Mouse (Mus musculus) liver, embryonic 11.5 days (tissue): Measurements from ENCODE around the gene Plekhg2. TPM values are rescaled to one million over a fixed set of nuclear protein-coding genes. Genes with fewer than 3 reads are reported as not detected.
A peak's percentile ranks its signal among the peaks of the same experiment; 100 is the strongest.

ENCODE experiments used
- ATAC-seq: fragments of 200-750 bp; cut with Nextera tagmentation; replicated peaks from 2 replicates; pipeline ENCODE4 v1.8.0; 2017; ENCODE audit warnings: moderate number of reproducible peaks, mild to moderate bottlenecking, moderate TSS enrichment, moderate library complexity; ENCODE audit not compliant: low FRiP score
- DNase-seq: peaks from one replicate; pipeline ENCODE4 v3.0.0-alpha.2; 2017; ENCODE audit warnings: low spot score
- H3K27ac ChIP-seq: fragments of 300-500 bp; sonication (generic); 2 replicates; pipeline ENCODE4 v1.5.1; 2014; ENCODE audit warnings: mild to moderate bottlenecking, low read depth, low read length, control low read depth
- H3K27me3 ChIP-seq: fragments of 300-500 bp; sonication (generic); replicated peaks from 2 replicates; pipeline ENCODE4 v1.6.1; 2014; ENCODE audit warnings: low read length, mixed read lengths; ENCODE audit not compliant: control insufficient read depth, insufficient read depth
- H3K36me3 ChIP-seq: fragments of 300-500 bp; sonication (generic); 2 replicates; pipeline ENCODE4 v1.6.1; 2014; ENCODE audit warnings: mild to moderate bottlenecking, low read length, moderate library complexity, mixed read lengths; ENCODE audit not compliant: control insufficient read depth, insufficient read depth
- H3K4me1 ChIP-seq: fragments of 300-500 bp; sonication (generic); replicated peaks from 2 replicates; pipeline ENCODE4 v1.6.1; 2014; ENCODE audit warnings: low read length, mixed read lengths; ENCODE audit not compliant: control insufficient read depth, insufficient read depth
- H3K4me2 ChIP-seq: fragments of 300-500 bp; sonication (generic); 2 replicates; pipeline ENCODE4 v1.6.1; 2014; ENCODE audit warnings: mild to moderate bottlenecking, control low read depth, moderate library complexity
- H3K4me3 ChIP-seq: fragments of 300-500 bp; sonication (generic); 2 replicates; pipeline ENCODE4 v1.5.1; 2014; ENCODE audit warnings: low read depth, low read length, control low read depth
- H3K9ac ChIP-seq: fragments of 300-500 bp; sonication (generic); 2 replicates; pipeline ENCODE4 v1.6.1; 2014; ENCODE audit warnings: low read depth, low read length, control low read depth
- H3K9me3 ChIP-seq: fragments of 300-500 bp; sonication (generic); 2 replicates; pipeline ENCODE4 v1.6.1; 2016; ENCODE audit warnings: low read length, inconsistent platforms, mixed read lengths; ENCODE audit not compliant: control insufficient read depth
- WGBS: fragments of 180-500 bp; shearing (Covaris S2); extraction: QIAGEN DNeasy Blood & Tissue Kit; methylation state at CpG from one replicate; pipeline ENCODE4 v1.1.7; 2014; 5-methylcytosine and 5-hydroxymethylcytosine counted together
- polyA plus RNA-seq: library from polyadenylated mRNA; unstranded; fragments of >200 nt; fragmentation: Nextera tagmentation; extraction: Ambion mirVana; gene quantifications from 2 replicates; pipeline ENCODE4 v1.2.1, GENCODE M21; 2014

Gene Plekhg2
- polyA plus RNA-seq, 1 experiment from 2014 or later, result 34.4 TPM

DNA sequence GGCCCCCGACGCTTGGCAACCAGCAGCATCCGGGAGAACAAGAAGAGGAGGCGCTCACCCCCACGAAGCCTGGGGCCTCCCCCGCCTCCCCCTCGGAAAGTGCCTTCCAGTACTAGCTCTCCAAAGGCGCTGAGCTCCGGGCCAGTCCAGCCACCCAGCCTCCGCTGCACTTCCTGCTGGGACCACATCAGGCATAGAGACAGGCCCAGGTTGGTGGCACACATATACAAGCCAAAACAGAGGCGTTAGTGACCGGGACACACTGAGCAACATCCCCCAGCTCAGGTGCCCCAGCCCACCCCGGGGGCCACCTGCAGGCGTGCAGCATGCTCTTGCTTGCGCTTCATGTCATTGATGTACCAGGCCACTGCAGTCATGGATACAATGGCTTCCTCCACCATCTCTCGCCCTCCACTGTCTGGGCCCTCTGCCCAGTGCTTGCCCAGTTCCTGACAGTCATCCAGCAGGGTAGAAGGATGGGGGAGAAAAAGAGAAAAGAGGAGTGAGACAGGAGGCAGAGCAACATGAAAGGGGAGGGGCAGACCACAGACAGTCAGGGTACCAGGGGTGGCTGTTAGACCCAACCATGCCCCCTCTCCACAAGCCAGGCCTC is 4.6 kb downstream of the Plekhg2 start:
- Histone ChIP-seq H3K27me3 (no peaks in the 10 kb centered on the region), H3K4me3 (no peak overlapping the region), H3K27ac (no peak overlapping the region), H3K4me1 (peaks cover 14% of the 10 kb centered on the region), H3K9me3 (no peaks in the 10 kb centered on the region), H3K9ac (no peak overlapping the region), H3K36me3 (peaks cover 20% of the 10 kb centered on the region), H3K4me2 (no peak overlapping the region)
- DNase-seq (no peak), ATAC-seq (no peak)
- 87% methylated on average over 16 of the region's 16 CpGs for WGBS

DNA sequence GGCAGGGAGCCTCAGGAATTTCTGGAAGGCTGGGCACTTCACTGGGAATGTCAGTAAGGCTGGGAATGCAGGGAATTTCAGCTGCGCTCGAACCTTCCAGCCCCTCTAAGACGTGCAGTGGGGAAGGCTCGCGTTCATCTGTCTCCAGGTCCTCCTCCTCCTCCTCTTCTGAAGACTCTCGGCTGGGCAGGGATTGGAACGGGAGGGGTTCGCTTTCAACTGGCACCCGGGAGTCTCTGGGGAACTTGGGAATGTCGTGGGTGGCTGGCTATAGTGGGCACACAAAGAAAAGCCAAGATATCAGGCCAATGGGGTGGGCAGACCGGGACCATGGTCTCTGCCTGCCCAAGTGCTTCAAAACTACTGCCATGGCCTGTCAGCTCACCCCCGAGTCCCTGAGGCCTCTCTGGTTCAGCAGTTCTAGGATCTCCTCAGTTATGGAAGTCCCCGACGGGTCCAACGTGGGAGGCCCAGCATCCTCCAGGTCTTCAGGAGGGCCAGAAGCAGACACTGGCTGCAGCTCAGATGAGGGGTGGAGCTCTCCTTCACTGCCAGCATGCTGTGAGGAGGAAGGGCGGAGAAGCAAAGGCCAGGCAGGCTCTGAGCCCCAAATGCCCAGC is 9.8 kb downstream of the Plekhg2 start:
- Histone ChIP-seq H3K27me3 (no peaks in the 10 kb centered on the region), H3K9me3 (no peaks in the 10 kb centered on the region), H3K4me1 (peaks cover 4% of the 10 kb centered on the region), H3K4me2 (no peak overlapping the region), H3K36me3 (peaks cover 36% of the 10 kb centered on the region), H3K27ac (no peak overlapping the region), H3K4me3 (no peak overlapping the region), H3K9ac (no peak overlapping the region)
- no peak for DNase-seq
- 76% methylated on average over 16 of the region's 16 CpGs for WGBS
- ATAC-seq, result no peak

DNA sequence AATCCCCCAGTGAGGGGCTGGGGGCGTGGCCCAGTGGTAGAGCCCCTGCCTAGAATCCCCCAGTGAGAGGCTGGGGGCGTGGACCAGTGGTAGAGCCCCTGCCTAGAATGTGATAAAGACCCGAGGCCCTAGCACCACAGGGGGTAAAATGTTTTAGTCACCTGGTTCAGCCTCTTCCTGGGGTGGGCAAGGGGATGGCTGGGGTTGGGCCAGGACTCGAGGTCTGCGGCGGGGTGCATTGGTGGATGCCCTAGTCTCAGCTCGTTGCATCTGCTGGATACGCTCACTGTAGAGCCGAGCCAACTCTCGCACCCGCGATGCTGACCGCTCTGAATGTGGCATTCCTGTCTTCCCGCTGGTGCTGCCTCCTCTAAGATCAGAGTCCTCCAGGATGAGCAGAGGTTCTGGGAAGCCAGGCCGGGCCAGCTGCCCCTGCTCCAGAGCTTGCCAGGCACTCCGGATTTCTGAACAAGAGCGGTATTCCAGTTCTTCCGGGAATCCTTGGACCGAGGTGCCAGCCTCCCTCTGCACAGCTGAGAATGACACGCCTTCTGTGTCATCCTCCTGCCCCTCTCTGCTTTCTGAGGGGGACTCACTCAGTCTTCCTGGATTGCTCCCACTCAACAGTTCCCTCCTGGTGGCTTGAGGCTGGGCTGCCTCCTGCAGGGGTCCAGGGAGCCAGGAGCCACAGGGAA is 10.6 kb downstream of the Plekhg2 start:
- ATAC-seq (no peak), DNase-seq (no peak)
- Histone ChIP-seq H3K4me2 (no peak overlapping the region), H3K36me3 (peaks cover 31% of the 10 kb centered on the region), H3K4me1 (peaks cover 10% of the 10 kb centered on the region), H3K27ac (no peak overlapping the region), H3K9ac (no peak overlapping the region), H3K27me3 (no peaks in the 10 kb centered on the region), H3K4me3 (no peak overlapping the region), H3K9me3 (no peaks in the 10 kb centered on the region)
- WGBS, result 92% methylated on average over 20 of the region's 20 CpGs

DNA sequence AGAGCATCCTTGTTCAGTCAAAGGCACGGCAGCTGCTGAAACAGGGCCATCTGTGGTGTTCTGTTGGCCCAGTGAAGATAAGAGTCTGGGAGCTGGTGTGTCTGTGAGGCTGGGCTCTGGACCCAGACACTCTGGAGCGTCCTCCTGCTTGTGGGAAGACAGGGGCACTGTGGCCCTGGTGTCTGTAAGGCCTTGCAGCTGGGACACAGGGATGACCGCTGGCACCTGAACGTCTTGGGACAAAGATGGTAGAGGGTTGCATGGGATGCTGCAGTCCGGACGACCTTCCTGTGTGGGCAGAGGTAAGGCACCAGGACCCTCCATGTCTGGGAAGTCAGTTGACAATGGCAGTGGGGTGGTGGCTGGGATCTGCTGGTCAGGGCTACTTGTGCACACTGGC is 12.1 kb downstream of the Plekhg2 start:
- Histone ChIP-seq H3K36me3 (peaks cover 31% of the 10 kb centered on the region), H3K4me3 (no peak overlapping the region), H3K27me3 (no peaks in the 10 kb centered on the region), H3K9ac (no peak overlapping the region), H3K4me1 (peaks cover 10% of the 10 kb centered on the region), H3K9me3 (no peaks in the 10 kb centered on the region), H3K4me2 (no peak overlapping the region), H3K27ac (no peak overlapping the region)
- no peak for ATAC-seq
- WGBS, result 89% methylated on average over 6 of the region's 6 CpGs
- no peak for DNase-seq

DNA sequence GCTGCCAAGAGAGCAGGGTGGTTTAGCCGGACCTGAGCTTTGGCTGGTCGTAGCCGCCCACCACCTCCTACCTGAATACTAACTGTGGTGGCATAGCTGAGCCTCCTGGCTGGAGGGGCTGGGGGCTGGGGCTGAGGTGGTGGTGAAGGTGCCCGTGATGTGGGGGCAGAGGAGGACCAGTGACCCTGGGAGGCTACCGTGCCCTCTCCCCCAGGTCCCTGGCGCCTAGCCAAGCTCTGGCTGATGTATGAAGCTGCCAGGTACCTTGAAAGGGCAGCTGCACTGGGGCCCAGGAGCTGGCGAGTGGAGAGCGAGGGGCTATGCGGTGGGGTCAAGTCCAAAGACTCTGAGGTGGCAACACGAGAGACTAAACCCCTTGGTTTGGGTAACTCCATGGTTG is 12.5 kb downstream of the Plekhg2 start:
- H3K36me3 ChIP-seq, result peaks cover 30% of the 10 kb centered on the region

DNA sequence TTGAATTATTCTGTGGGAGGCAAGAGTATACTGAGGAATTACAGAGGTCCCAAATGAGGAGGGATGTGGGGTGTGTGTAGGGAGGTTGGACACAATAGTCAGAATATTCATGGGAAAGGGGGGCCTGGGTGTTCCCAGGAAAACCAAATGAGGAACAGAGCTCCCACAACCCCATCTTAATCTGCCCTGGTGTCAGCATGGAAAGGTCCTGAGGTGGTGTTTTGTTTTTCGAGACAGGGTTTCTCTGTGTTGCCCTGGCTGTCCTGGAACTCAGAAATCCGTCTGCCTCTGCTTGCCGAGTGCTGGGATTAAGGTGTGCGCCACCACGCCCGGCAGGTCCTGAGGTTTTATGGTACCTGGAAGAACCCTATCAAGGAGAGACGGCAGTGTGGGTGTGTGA is 14.0 kb downstream of the Plekhg2 start:
- H3K36me3 ChIP-seq, result peaks cover 32% of the 10 kb centered on the region
- H3K9ac ChIP-seq, result no peak overlapping the region
- no peaks in the 10 kb centered on the region for H3K9me3 ChIP-seq
- WGBS, result 67% methylated on average over 7 of the region's 7 CpGs
- no peak overlapping the region; the same call in 1 of the 2 replicates for H3K4me2 ChIP-seq
- H3K4me1 ChIP-seq, result peaks cover 13% of the 10 kb centered on the region
- H3K27me3 ChIP-seq, result no peaks in the 10 kb centered on the region
- H3K4me3 ChIP-seq, result no peak overlapping the region
- ATAC-seq, result no peak
- H3K27ac ChIP-seq, result 0 out of 2 replicates have a peak overlapping the region, but pooled peaks have one; percentile 2
- DNase-seq, result no peak

More for the DNA sequence above, 12.5 kb downstream of the Plekhg2 start:
- no peak for ATAC-seq
- H3K4me1 ChIP-seq, result peaks cover 10% of the 10 kb centered on the region
- no peak overlapping the region for H3K9ac ChIP-seq
- H3K9me3 ChIP-seq, result no peaks in the 10 kb centered on the region
- WGBS, result 90% methylated on average over 10 of the region's 10 CpGs
- no peak overlapping the region for H3K4me2 ChIP-seq
- H3K27me3 ChIP-seq, result no peaks in the 10 kb centered on the region
- DNase-seq, result no peak
- H3K27ac ChIP-seq, result no peak overlapping the region
- H3K4me3 ChIP-seq, result no peak overlapping the region

DNA sequence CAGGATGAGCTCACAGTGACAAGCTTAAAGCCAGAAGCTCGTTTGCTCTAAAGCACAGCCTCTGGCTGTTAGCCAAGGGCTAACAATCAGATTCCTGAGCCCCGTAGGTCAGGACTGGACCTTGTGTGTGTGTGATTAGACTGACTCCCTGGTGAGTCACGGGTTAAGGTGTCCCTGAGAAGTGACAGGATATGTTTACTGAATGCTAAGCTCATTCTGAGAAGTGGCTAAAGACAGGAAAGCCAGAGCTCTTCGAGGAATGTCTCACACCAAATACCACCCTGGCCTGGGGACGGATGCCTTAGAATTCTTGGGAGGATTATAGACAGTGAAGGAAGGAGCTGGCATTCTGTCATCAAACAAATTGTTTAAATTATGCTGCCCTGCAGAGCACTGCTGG is 14.4 kb downstream of the Plekhg2 start:
- Histone ChIP-seq H3K27ac (peak overlapping the region; percentile 17; the same call in 1 of the 2 replicates), H3K36me3 (peaks cover 37% of the 10 kb centered on the region), H3K9ac (no peak overlapping the region), H3K4me1 (peaks cover 15% of the 10 kb centered on the region), H3K27me3 (no peaks in the 10 kb centered on the region), H3K4me3 (no peak overlapping the region), H3K4me2 (peak overlapping the region; percentile 13), H3K9me3 (no peaks in the 10 kb centered on the region)
- 11% methylated on average over 5 of the region's 5 CpGs for WGBS
- DNase-seq (no peak), ATAC-seq (peak; percentile 26; the same call in 1 of the 2 replicates)

DNA sequence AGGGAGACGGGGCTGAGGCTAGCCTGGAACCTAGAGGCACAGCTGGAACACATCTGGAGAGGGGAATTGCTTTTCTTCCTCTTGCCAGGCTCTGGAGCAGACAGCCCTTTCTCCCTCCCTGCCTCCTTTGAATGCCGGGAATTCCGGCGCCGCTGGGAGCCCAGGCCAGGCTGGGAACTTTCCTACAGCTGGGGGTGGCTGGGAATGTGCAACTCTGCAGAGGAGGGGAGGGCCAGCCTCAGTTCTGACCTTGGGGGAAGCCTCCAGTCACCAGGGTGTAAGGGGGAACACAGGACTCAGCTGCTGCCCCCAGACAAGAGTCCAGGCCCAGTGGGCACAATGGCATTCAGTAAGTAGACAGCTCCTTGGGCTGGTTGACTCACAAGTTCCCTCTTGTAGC is 15.4 kb downstream of the Plekhg2 start:
- DNase-seq, result no peak
- H3K4me2 ChIP-seq, result peak overlapping the region; percentile 13
- WGBS, result 23% methylated on average over 5 of the region's 5 CpGs
- peaks cover 38% of the 10 kb centered on the region for H3K36me3 ChIP-seq
- H3K9ac ChIP-seq, result no peak overlapping the region
- ATAC-seq, result no peak
- H3K4me3 ChIP-seq, result no peak overlapping the region
- H3K4me1 ChIP-seq, result peaks cover 15% of the 10 kb centered on the region
- peak overlapping the region; percentile 67 for H3K27ac ChIP-seq
- H3K27me3 ChIP-seq, result no peaks in the 10 kb centered on the region
- no peaks in the 10 kb centered on the region for H3K9me3 ChIP-seq
